Mouse (Mus musculus) small intestine, adult 2 months (tissue): Measurements from ENCODE around the gene Gng7.

ENCODE experiments used
- CTCF ChIP-seq: fragments of 200-500 bp; IDR thresholded peaks from 2 replicates; pipeline ENCODE4 v1.5.1; 2012; ENCODE audit warnings: low read depth, mild to moderate bottlenecking, control low read depth, inconsistent platforms, low read length, moderate library complexity, mixed read lengths; ENCODE audit not compliant: insufficient replicate concordance, insufficient read length; ENCODE audit errors: extremely low read depth
- POLR2A ChIP-seq: fragments of 200-500 bp; IDR thresholded peaks from 2 replicates; pipeline ENCODE4 v1.6.1; 2012; ENCODE audit warnings: low read depth, mild to moderate bottlenecking, control low read depth, inconsistent platforms, low read length, moderate library complexity

DNA sequence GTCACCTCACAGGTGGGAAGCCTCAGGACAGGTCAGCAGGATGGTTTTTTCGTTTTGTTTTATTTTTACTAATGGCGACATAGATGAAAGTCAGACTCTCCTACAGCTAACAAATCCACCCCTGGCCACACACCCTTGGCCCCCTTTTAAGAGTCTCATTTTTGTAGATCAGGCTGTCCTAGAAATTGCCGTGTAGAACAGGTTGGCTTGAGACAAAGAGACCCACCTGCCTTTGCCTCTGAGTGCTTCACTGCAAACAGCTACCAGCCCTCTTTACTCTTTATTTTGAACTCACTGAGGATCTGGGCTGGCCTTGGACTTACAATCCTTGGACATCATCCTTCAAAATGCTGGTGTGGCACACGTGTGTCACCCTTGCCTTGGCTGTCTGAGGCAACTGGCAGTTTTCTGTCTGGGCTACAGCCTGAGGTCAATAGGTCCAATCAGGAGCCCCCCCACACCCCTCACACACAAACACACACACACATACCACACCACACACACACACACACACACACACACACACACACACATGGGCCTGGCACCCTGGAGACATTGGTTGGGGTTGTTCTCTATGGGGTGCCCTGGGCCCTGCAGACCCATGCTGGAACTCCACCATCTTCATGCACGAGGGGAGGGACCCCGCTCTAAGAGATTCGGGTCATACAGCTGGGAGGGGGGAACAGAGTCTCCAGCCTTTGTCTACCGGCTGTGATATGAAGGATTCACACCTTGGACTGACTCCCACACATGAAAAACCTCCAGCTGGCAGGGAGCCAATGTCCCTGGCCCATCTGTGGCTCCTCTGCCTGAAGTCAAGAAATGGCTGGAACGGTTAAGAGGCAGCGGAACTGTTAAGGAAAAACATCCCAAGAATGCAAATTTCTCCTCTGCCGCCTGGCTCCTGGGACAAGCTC lies 42.4 kb downstream of the Gng7 start:
- no peak for TF ChIP-seq POLR2A
- TF ChIP-seq CTCF: no peak
